Mouse (Mus musculus) bone marrow, adult 2 months (tissue): ENCODE data around the gene Ropn1l.

Experiments used
- CTCF ChIP-seq: fragments of 200-500 bp; IDR thresholded peaks from 2 replicates; pipeline ENCODE4 v1.5.1; 2011; ENCODE audit warnings: low read length, control low read depth; ENCODE audit not compliant: control insufficient read depth, insufficient read depth
- POLR2A ChIP-seq: fragments of 200-500 bp; IDR thresholded peaks from 2 replicates; pipeline ENCODE4 v1.6.1; 2011; ENCODE audit warnings: low read depth, mild to moderate bottlenecking, control low read depth, low read length, borderline replicate concordance; ENCODE audit not compliant: control insufficient read depth

- TF ChIP-seq CTCF (no peak), POLR2A (no peak)
These were observed 23.1 kb upstream of the Ropn1l start for GRCm38 (mm10) chr15:31476678-31477077.
